Mouse (Mus musculus) midbrain, embryonic 10.5 days (tissue): ENCODE measurements around the gene Ecsit. TPM values are rescaled to one million over a fixed set of nuclear protein-coding genes. Genes with fewer than 3 reads are reported as not detected.

Experiments used
- DNase-seq: peaks from one replicate; pipeline ENCODE4 v3.0.0-alpha.2; 2017; ENCODE audit warnings: low spot score
- H3K27ac ChIP-seq: fragments of 300-500 bp; sonication (generic); replicated peaks from 2 replicates; pipeline ENCODE4 v1.5.1; 2016; ENCODE audit warnings: mild to moderate bottlenecking
- H3K27me3 ChIP-seq: fragments of 300-500 bp; sonication (generic); 2 replicates; pipeline ENCODE4 v1.6.1; 2016; ENCODE audit warnings: low read depth, mild to moderate bottlenecking; ENCODE audit not compliant: poor library complexity, severe bottlenecking
- H3K36me3 ChIP-seq: fragments of 300-500 bp; sonication (generic); 2 replicates; pipeline ENCODE4 v1.6.1; 2016; ENCODE audit warnings: mild to moderate bottlenecking, moderate library complexity
- H3K4me1 ChIP-seq: fragments of 300-500 bp; sonication (generic); 2 replicates; pipeline ENCODE4 v1.6.1; 2016
- H3K4me3 ChIP-seq: fragments of 300-500 bp; sonication (generic); 2 replicates; pipeline ENCODE4 v1.5.1; 2016; ENCODE audit warnings: mild to moderate bottlenecking, moderate library complexity
- H3K9me3 ChIP-seq: fragments of 300-500 bp; sonication (generic); replicated peaks from 2 replicates; pipeline ENCODE4 v1.6.1; 2016; ENCODE audit warnings: mild to moderate bottlenecking
- WGBS: fragments of 180-500 bp; shearing (Covaris S2); methylation state at CpG from one replicate; pipeline ENCODE4 v1.1.7; 2016; 5-methylcytosine and 5-hydroxymethylcytosine counted together
- polyA plus RNA-seq: library from polyadenylated mRNA; unstranded; fragments of >200 nt; fragmentation: Nextera tagmentation; extraction: Ambion mirVana; gene quantifications from 2 replicates; pipeline ENCODE4 v1.2.1, GENCODE M21; 2016

The Ecsit gene
- polyA plus RNA-seq = 41.1 and 44.1 TPM in 2 replicates

DNA sequence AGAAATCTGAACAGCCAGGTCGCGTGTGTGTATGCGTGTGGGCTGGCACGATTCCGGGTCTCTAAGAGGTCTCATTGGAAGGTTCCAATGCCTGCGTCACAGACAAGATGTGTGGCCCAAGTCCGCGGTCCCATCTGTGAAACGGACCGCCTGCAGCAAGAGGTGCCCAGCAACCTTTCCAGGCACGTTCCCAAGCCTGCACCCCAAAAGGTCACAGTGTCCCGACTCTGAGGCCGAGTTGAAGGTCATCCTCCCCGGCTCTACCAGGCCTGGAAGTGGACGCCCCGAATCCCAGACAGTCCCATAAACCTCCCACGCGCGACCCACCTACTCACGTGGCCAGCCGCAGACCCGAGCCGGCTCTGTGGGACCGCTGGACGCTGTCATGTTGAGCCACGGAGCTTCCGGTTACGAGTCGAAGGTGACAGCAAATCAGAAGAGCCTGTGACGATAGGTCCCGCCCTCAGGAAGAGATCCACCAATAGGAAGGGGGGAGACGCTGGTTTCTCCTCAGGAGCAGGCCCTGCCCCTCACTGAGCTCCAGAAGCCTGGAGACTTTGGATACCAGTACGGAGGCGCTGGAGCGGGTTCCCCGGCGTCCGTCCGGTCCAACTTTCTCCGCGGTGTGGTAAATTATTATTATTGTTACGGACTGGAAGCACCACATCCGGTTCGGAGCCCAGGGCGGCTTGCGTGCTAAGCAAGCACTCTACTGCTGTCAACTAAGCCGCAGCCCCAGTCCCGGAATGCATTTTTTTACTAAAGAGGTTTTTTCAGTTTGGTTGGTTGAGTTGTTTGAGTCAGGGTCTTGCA is at the start of gene Ecsit:
Gene Ecsit (minus strand): TSS at position 417 of the 813 bp plus-strand sequence.
- H3K4me1 ChIP-seq = peaks cover 15% of the 10 kb centered on the region
- WGBS = under 1% methylated on average over 48 of the region's 48 CpGs
- peak within 1 kb of the TSS; percentile 76 for H3K4me3 ChIP-seq
- DNase-seq = peak; percentile 92
- H3K27me3 ChIP-seq = no peaks in the 10 kb centered on the region
- peak within 1 kb of the TSS; percentile 81 for H3K27ac ChIP-seq
- peaks cover 9% of the 10 kb centered on the region for H3K36me3 ChIP-seq
- H3K9me3 ChIP-seq = no peaks in the 10 kb centered on the region

DNA sequence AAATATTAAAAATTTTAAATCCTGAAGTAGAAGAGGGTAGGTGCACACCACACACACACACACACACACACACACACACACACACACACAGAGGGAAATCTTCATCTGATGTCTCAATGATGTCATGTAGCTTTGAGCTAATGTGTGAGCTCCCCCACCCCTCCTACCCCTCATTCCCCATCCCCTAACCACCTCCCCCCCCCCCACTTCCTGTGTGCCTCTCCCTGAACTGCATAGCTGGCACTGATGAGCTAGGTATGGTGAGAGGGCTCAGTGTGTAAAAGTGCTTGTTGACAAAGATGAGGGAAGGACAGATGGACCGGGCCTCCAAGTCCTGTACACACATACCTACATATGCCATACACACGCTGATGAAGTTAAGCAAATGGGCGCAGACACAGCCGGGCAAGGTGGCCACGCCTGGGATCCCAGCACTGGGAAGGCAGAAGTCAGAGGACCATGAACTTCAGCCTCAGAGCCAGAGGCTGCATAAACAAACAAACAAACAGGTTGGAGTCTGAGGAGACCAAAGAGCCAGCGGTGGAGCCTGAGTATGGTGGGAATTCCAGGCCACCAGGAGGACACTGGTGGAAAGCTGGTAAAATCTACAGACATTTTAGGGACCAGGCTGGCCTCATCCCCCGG is 49.1 kb upstream of the Ecsit start:
- no peaks in the 10 kb centered on the region for H3K36me3 ChIP-seq
- 0 out of 2 replicates have a peak overlapping the region, but pooled peaks have one; percentile 55 for H3K27ac ChIP-seq
- peaks cover 70% of the 10 kb centered on the region for H3K27me3 ChIP-seq
- H3K9me3 ChIP-seq = no peaks in the 10 kb centered on the region
- no peak for DNase-seq
- H3K4me1 ChIP-seq = peaks cover 26% of the 10 kb centered on the region
- WGBS = 89% methylated on average over 7 of the region's 7 CpGs
- H3K4me3 ChIP-seq = no peak overlapping the region

DNA sequence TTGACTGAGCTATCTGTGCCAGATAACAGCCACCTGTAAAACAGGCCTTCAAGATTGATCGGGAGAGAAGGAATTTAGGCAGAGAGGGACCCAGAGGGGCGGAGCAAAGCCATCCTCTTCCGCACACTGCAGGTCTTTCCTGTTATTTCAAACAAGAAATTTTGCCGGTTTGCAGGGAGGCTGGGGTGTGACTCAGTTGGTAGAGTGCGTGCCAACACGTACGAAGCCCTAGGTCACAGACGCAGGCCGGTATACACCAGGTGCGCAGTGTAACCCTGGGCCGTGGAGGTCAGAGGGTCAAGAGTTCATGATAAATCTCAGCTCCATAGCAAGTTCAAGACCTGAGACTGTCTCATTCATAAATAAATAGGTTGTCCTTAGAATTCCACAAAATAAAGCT is 47.0 kb upstream of the Ecsit start:
- no peak overlapping the region for H3K27ac ChIP-seq
- WGBS = 47% methylated on average over 11 of the region's 11 CpGs
- H3K27me3 ChIP-seq = peaks cover 68% of the 10 kb centered on the region
- no peak for DNase-seq
- H3K4me1 ChIP-seq = peaks cover 24% of the 10 kb centered on the region
- no peaks in the 10 kb centered on the region for H3K36me3 ChIP-seq
- H3K4me3 ChIP-seq = peak overlapping the region; percentile 47
- H3K9me3 ChIP-seq = no peaks in the 10 kb centered on the region

DNA sequence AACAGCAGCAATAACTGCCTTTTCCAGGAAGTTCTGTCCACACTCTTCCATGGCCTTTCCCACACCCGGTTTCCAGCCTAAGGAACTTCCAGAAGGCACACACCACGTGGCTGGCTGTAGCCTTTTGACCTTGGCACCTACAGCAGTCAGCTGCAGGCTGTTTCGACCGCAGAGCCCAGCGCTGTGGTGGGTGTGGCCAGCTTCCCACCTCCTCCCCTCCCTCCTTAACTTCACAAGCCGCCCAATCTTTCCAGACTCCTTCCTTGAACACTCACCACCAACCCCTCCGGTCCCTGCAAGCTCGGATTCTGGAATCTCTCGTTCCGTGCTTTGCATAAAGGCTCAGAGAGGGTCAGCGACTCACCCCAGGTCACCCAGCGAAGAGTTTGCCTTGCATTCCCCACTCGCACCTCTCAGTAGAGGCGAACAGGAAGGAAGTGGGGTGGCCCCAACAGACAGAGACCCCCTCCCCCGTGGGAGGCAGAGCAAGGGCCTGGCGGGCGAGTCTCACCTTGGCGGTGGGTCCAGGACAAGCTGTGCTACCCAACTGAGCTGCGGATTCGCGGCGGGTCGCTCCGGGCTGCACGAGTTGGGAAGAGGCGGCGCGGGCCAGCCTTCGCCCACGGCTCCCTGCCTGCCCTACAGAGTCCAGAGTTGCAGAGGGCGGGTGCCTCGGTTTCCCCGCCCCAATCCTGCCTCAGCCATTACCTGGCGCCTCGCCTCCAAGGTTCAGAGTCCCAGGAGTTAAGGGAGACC is 46.2 kb upstream of the Ecsit start:
- peaks cover 60% of the 10 kb centered on the region for H3K27me3 ChIP-seq
- DNase-seq = peak; percentile 17

DNA sequence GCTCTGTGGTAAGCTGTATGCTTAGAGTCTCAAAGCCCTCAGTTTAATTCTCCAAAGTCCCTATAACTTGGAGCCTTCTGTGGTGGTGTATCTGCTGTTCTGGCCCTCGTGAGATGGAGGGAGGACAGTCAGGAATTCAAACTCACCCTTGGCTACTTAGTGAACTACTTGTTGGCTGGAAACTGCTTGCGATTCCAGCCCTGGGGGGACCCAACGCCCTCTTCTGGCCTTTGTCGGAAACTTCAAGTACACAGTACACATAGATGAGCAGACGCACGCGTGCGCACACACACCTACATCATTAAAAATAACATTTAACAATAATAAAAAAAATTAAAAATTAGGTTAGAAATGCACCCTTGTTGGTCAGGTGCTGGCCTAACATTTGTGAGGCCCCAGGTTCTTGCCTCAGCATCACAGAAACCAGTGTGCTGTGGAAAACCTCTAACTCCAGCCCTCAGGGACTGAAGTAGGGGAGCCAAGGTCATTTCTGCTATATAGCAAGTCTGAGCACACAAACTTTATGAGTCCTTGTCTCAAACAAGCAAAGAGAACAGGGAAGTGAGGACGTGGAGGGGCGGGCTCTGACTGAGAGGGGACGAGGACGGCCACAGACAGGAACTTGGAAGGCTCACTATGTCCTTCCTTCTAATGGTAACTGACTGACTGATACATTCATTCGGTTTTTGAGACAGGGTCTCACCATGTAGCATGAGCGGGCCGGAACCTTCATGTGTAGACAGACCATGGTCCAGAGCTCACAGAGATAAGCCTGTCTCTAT is 40.2 kb upstream of the Ecsit start:
- Histone ChIP-seq H3K9me3 (no peaks in the 10 kb centered on the region), H3K27me3 (peaks cover 15% of the 10 kb centered on the region), H3K4me1 (0 out of 2 replicates have a peak, but pooled peaks cover 7% of the 10 kb centered on the region), H3K4me3 (no peak overlapping the region), H3K36me3 (no peaks in the 10 kb centered on the region), H3K27ac (no peak overlapping the region)
- 88% methylated on average over 15 of the region's 15 CpGs for WGBS
- DNase-seq = no peak

More for the DNA sequence above, 46.2 kb upstream of the Ecsit start:
- Histone ChIP-seq H3K36me3 (no peaks in the 10 kb centered on the region), H3K4me1 (peaks cover 19% of the 10 kb centered on the region), H3K9me3 (no peaks in the 10 kb centered on the region), H3K4me3 (peak overlapping the region; percentile 47), H3K27ac (peak overlapping the region; percentile 34; the same call in 1 of the 2 replicates)
- WGBS = 2% methylated on average over 35 of the region's 35 CpGs

DNA sequence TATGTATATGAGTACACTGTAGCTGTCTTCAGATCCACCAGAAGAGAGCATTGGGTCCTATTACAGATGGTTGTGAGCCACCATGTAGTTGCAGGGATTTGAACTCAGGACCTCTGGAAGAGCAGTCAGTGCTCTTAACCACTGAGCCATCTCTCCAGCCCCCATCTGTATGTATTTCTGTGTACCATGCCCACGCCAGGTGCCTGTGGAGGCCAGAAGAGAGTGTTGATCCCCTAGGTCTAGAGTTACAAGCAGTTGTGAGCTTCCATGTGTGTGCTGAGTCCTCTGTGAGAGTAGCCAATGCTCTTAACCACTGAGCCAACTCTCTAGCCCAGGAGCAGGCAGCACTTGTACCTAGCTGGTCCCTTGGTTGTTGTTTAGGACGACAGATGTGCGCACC is 38.9 kb upstream of the Ecsit start:
- Histone ChIP-seq H3K4me3 (no peak overlapping the region), H3K9me3 (no peaks in the 10 kb centered on the region), H3K27ac (no peak overlapping the region), H3K27me3 (0 out of 2 replicates have a peak, but pooled peaks cover 2% of the 10 kb centered on the region), H3K4me1 (0 out of 2 replicates have a peak, but pooled peaks cover 7% of the 10 kb centered on the region), H3K36me3 (no peaks in the 10 kb centered on the region)
- 91% methylated on average over 3 of the region's 3 CpGs for WGBS
- DNase-seq = no peak

DNA sequence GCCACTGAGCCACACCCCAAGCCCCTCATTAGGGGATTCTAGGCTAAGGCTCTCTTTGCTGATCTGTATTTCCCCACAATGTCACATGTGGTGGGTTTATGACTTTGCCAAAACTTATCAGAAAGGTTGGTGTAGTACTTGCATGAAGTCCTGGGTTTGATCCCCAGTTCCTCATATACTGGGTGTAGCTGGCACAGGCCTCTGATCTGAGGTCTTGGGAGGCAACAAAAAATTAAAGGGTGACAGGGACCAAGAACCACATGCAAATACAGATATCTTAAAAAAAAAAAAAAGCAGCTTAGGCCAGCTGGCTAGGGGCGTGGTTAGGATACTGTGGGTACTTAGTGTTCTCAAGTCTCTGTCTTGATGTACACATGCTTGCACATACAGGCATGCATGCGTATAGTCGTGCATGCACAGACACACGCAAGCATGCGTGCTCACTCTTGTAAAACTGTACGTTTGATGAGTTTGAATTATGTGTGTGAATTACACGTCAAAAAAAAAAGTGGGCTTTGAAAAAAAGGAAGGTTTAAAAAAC is 37.9 kb upstream of the Ecsit start:
- Histone ChIP-seq H3K9me3 (no peaks in the 10 kb centered on the region), H3K4me1 (0 out of 2 replicates have a peak, but pooled peaks cover 7% of the 10 kb centered on the region), H3K27me3 (no peaks in the 10 kb centered on the region), H3K36me3 (no peaks in the 10 kb centered on the region), H3K27ac (no peak overlapping the region), H3K4me3 (no peak overlapping the region)
- DNase-seq = no peak
- 88% methylated on average over 7 of the region's 7 CpGs for WGBS

DNA sequence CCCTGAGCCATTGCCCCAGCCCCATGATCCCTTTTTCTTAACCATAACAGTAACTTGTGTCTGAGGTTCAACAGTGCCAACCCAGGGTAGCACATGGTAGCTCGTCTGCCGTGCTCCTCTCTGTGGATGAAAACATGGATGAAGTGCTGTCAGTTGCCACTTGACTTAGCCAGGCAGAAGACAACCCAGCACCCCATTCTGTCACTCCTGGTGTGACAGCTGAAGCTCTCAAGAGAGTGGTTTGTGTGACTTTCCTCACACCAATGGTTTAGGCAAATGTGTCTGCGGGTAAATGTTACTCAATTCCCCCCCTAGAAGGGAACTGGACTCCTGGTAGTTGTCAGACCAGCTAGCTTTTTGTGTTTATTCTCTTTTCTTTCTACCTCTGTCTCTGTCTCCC is 36.8 kb upstream of the Ecsit start:
- Histone ChIP-seq H3K4me3 (no peak overlapping the region), H3K4me1 (peaks cover 7% of the 10 kb centered on the region), H3K36me3 (no peaks in the 10 kb centered on the region), H3K27me3 (no peaks in the 10 kb centered on the region), H3K27ac (no peak overlapping the region), H3K9me3 (no peaks in the 10 kb centered on the region)
- no peak for DNase-seq
- 86% methylated on average over 3 of the region's 3 CpGs for WGBS

DNA sequence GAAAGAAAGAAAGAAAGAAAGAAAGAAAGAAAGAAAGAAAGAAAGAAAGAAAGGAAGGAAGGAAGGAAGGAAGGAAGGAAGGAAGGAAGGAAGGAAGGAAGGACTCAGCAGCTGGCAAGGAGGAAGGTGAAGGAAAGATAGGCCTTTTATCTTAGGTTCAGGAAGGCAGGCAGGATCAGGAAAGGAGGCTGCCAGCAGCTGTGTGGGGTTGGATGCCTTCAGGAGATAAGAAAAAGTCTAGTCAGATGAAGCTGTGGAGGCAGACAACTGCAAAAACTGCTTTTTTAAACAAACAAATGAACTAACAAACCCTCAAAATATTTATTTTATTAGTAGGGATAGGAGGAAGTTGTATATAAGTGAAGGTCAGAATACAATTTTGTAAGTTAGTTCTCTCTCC is 36.3 kb upstream of the Ecsit start:
- DNase-seq = no peak
- no peak overlapping the region for H3K4me3 ChIP-seq
- H3K36me3 ChIP-seq = no peaks in the 10 kb centered on the region
- H3K27me3 ChIP-seq = no peaks in the 10 kb centered on the region
- no peaks in the 10 kb centered on the region for H3K9me3 ChIP-seq
- H3K4me1 ChIP-seq = peaks cover 10% of the 10 kb centered on the region
- no peak overlapping the region for H3K27ac ChIP-seq

DNA sequence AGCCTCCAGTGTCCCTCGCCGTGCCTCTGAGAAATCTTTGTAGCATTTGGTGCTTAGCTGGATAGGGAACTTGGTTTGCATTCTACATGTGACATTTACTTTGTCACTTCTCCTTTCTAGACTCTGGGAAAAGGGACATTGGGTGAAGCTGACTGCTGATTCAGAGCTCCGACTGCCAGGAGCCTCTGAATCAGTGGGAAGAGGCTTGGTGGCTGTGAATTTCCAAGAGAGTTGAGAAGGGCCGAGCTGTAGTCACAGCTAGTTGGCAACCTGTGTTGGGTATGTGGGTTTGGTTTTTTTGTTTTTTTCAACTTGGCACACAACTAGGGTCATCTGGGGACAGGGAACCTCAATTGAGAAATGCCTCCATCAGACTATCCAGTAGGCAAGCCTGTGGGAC is 34.3 kb upstream of the Ecsit start:
- H3K27me3 ChIP-seq = no peaks in the 10 kb centered on the region
- 94% methylated on average over 4 of the region's 4 CpGs for WGBS
- no peak for DNase-seq
- H3K4me1 ChIP-seq = peaks cover 22% of the 10 kb centered on the region
- no peak overlapping the region for H3K27ac ChIP-seq
- H3K4me3 ChIP-seq = no peak overlapping the region
- H3K9me3 ChIP-seq = no peaks in the 10 kb centered on the region
- peaks cover 3% of the 10 kb centered on the region; the same call in 1 of the 2 replicates for H3K36me3 ChIP-seq

DNA sequence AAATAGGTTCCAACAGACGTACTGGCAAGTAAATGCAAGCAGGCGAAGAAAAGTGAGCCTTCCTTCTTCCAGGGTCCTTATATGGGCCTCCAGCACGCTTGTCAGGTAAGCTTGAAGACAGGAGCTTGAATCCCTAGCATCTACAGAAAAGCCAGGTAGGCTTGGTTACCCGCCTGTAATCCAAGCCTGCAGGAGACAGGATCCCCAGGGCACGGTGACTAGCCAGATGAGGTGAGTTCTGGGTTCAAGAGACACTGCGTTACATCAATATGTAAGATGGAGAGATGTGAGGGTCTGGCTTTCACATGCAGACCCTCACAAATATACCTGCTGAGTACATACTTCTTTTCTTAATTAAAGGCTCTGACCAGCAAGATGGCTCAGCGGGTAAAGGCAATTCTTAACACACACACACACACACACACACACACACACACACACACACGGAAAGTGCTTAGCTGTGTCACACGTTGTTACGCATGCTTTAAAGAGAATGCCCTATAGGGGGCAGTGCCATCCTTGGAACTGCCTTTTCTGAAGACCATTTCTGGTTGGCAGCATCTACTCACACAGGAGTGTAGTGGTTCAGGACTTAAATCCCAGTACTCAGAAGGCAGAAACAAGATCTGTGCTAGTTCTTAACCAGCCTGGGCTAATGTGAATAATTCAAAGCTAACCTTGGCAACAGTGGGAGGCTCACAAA is 32.7 kb upstream of the Ecsit start:
- 49% methylated on average over 10 of the region's 10 CpGs for WGBS
- peak; percentile 37 for DNase-seq
- peak overlapping the region; percentile 93; the same call in 1 of the 2 replicates for H3K27ac ChIP-seq
- peaks cover 18% of the 10 kb centered on the region for H3K36me3 ChIP-seq
- H3K4me3 ChIP-seq = peak overlapping the region; percentile 81
- H3K9me3 ChIP-seq = no peaks in the 10 kb centered on the region
- H3K27me3 ChIP-seq = no peaks in the 10 kb centered on the region
- peaks cover 22% of the 10 kb centered on the region for H3K4me1 ChIP-seq
